Mouse (Mus musculus): Measurements from ENCODE around the gene Ssh1. TPM values are rescaled to one million over a fixed set of nuclear protein-coding genes. Genes with fewer than 3 reads are reported as not detected.

The Ssh1 gene
- polyA plus RNA-seq, 1 experiment from 2014 or later, result 15.1 TPM

DNA sequence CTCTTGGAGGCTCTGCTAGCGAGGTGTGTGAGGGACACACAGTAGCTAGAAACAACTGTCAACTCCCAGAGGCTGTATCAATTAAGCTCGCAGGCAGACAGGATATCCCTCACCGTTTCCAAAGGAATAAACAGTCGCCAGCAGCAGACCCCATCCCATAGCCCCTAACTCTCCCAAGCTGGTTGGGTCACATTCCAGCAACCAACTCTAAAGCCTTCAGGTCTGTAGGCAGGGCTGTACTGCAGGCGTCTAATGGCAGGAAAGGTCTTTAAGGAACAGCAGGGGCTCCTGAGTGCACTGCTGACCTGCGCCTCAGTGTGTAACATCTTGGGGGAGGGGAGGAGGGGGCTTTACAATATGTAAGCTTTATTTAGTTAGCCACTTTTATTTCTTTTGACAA lies 34.7 kb downstream of the Ssh1 start:
- Histone ChIP-seq H3K9ac (no peak overlapping the region), H3K4me3 (no peak overlapping the region), H3K4me1 (peaks cover 2% of the 10 kb centered on the region; the same call in 1 of the 2 replicates), H3K4me2 (no peak overlapping the region), H3K36me3 (replicated peaks) (peaks cover 7% of the 10 kb centered on the region), H3K27me3 (replicated peaks) (no peaks in the 10 kb centered on the region), H3K9me3 (no peaks in the 10 kb centered on the region), H3K27ac (no peak overlapping the region)
- no peak for ATAC-seq (replicated peaks)
- 16% methylated on average over 6 of the region's 6 CpGs for WGBS

- H3K4me1 ChIP-seq, result peaks cover 2% of the 10 kb centered on the region; the same call in 1 of the 2 replicates
- H3K9me3 ChIP-seq, result no peaks in the 10 kb centered on the region
- no peak overlapping the region for H3K27ac ChIP-seq
- no peaks in the 10 kb centered on the region for H3K27me3 ChIP-seq (replicated peaks)
- no peak overlapping the region for H3K4me3 ChIP-seq
- WGBS, result 4% methylated on average over 4 of the region's 4 CpGs
- no peak for ATAC-seq (replicated peaks)
- H3K9ac ChIP-seq, result no peak overlapping the region
- H3K36me3 ChIP-seq (replicated peaks), result peaks cover 18% of the 10 kb centered on the region; the same call in 1 of the 2 replicates
- H3K4me2 ChIP-seq, result no peak overlapping the region
Observed at GRCm38 (mm10) chr5:113956510-113956909, 37.2 kb downstream of the Ssh1 start.

- Histone ChIP-seq H3K4me2 (no peak overlapping the region), H3K4me1 (peaks cover 2% of the 10 kb centered on the region; the same call in 1 of the 2 replicates), H3K4me3 (no peak overlapping the region), H3K9ac (no peak overlapping the region), H3K36me3 (replicated peaks) (peaks cover 21% of the 10 kb centered on the region; the same call in 1 of the 2 replicates), H3K9me3 (no peaks in the 10 kb centered on the region), H3K27ac (no peak overlapping the region), H3K27me3 (replicated peaks) (no peaks in the 10 kb centered on the region)
- WGBS, result 89% methylated on average over 8 of the region's 8 CpGs
- no peak for ATAC-seq (replicated peaks)
Observed at GRCm38 (mm10) chr5:113955691-113956090, 38.0 kb downstream of the Ssh1 start.

GRCm38 (mm10) chr5:113955281-113955680 lies 38.4 kb downstream of the Ssh1 start:
- ATAC-seq (replicated peaks), result no peak
- 88% methylated on average over 5 of the region's 5 CpGs for WGBS

GRCm38 (mm10) chr5:113954421-113954820 lies 39.3 kb downstream of the Ssh1 start:
- no peak overlapping the region for H3K9ac ChIP-seq
- no peak overlapping the region for H3K4me2 ChIP-seq
- peaks cover 2% of the 10 kb centered on the region; the same call in 1 of the 2 replicates for H3K4me1 ChIP-seq
- peak overlapping the region; percentile 58 for H3K27ac ChIP-seq
- peak; percentile 71; the same call in 1 of the 2 replicates for ATAC-seq (replicated peaks)
- 11% methylated on average over 7 of the region's 7 CpGs for WGBS
- H3K9me3 ChIP-seq, result no peaks in the 10 kb centered on the region
- H3K4me3 ChIP-seq, result no peak overlapping the region
- H3K36me3 ChIP-seq (replicated peaks), result peaks cover 33% of the 10 kb centered on the region
- no peaks in the 10 kb centered on the region for H3K27me3 ChIP-seq (replicated peaks)

More at GRCm38 (mm10) chr5:113955281-113955680, 38.4 kb downstream of the Ssh1 start:
- H3K4me2 ChIP-seq, result no peak overlapping the region
- no peaks in the 10 kb centered on the region for H3K27me3 ChIP-seq (replicated peaks)
- H3K4me1 ChIP-seq, result peaks cover 2% of the 10 kb centered on the region; the same call in 1 of the 2 replicates
- peaks cover 25% of the 10 kb centered on the region for H3K36me3 ChIP-seq (replicated peaks)
- no peak overlapping the region for H3K9ac ChIP-seq
- H3K27ac ChIP-seq, result no peak overlapping the region
- no peaks in the 10 kb centered on the region for H3K9me3 ChIP-seq
- no peak overlapping the region for H3K4me3 ChIP-seq

- no peak for ATAC-seq (replicated peaks)
- Histone ChIP-seq H3K9me3 (no peaks in the 10 kb centered on the region), H3K27me3 (replicated peaks) (no peaks in the 10 kb centered on the region), H3K36me3 (replicated peaks) (peaks cover 39% of the 10 kb centered on the region), H3K4me1 (peaks cover 2% of the 10 kb centered on the region; the same call in 1 of the 2 replicates), H3K4me3 (no peak overlapping the region), H3K9ac (no peak overlapping the region), H3K4me2 (no peak overlapping the region), H3K27ac (no peak overlapping the region)
- 92% methylated on average over 10 of the region's 10 CpGs for WGBS
Observed at GRCm38 (mm10) chr5:113952519-113952918, 41.2 kb downstream of the Ssh1 start.

DNA sequence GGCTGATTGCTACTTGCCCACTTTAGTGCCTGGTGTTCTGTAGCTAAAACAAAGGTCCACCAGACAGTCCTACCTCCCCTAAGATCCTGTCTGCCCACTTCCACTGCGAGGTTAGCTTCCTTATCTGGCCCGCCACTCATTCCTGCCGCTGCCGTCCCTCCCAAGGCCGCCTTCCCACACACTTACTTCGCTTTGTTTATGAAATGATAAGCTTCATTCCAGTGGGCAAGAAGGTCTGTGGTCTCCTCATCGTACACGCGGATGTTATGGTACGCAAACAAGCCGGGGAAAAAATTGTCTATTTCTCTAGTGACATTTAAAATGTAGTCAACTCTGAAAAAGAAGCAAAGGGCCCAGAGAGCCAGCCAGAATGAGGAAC lies 42.0 kb downstream of the Ssh1 start:
- peaks cover 45% of the 10 kb centered on the region for H3K36me3 ChIP-seq (replicated peaks)
- H3K4me1 ChIP-seq, result peaks cover 2% of the 10 kb centered on the region; the same call in 1 of the 2 replicates
- whole genome bisulfite sequencing, result 92% methylated on average over 11 of the region's 11 CpGs

DNA sequence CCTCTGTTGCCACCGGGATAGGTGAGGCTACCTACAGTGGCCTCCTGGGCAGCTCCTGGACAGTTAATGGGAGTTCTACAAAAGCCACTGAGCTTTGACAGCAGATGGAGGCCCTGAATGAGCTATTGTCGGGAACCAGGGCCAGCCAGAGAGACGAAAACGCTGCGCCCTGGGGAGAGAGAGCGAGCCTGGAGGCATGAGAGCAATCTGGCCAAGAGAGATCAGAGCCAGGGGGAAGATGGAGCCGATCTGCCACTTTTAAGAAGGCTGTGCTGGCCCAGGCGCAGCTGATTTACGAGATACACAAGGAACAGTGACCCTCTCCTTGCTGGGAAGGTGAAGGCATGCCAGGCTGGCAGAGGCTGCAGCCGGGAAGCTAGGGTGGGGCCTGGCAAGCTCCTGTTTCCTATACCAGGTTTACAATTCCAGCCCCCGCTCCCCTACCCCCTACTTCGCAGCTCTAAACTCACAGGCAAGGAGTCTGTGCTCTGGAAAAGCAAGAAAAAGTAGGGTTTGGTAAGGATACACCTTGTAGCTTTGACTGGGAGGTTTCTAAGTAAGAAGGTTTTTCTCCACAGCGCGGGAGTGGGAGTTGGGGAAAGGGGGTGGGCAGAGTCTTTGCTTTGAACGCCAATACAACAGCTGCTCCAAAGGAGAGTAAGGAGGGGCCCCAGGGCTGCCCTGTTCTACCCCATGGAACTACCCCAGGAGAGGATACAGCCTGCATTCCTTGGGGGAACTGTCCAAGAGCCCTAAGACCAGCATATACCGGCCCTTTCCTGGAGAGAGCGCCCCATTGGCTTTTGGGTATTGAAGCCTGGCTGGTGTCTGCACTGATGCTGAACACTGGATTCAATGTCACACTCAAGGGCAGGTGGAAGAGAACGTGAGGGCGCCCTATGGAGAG lies 42.7 kb downstream of the Ssh1 start:
- WGBS, result 84% methylated on average over 19 of the region's 19 CpGs
- ATAC-seq (replicated peaks), result no peak
- H3K9me3 ChIP-seq, result no peaks in the 10 kb centered on the region
- H3K9ac ChIP-seq, result no peak overlapping the region
- no peak overlapping the region for H3K4me3 ChIP-seq
- no peak overlapping the region for H3K27ac ChIP-seq
- no peaks in the 10 kb centered on the region for H3K27me3 ChIP-seq (replicated peaks)
- no peak overlapping the region for H3K4me2 ChIP-seq
- H3K36me3 ChIP-seq (replicated peaks), result peaks cover 51% of the 10 kb centered on the region
- peaks cover 2% of the 10 kb centered on the region; the same call in 1 of the 2 replicates for H3K4me1 ChIP-seq

More for the DNA sequence above, 42.0 kb downstream of the Ssh1 start:
- H3K4me2 ChIP-seq, result no peak overlapping the region
- no peak overlapping the region for H3K4me3 ChIP-seq
- H3K27ac ChIP-seq, result no peak overlapping the region
- no peak for ATAC-seq (replicated peaks)
- H3K9me3 ChIP-seq, result no peaks in the 10 kb centered on the region
- H3K27me3 ChIP-seq (replicated peaks), result no peaks in the 10 kb centered on the region
- H3K9ac ChIP-seq, result no peak overlapping the region

DNA sequence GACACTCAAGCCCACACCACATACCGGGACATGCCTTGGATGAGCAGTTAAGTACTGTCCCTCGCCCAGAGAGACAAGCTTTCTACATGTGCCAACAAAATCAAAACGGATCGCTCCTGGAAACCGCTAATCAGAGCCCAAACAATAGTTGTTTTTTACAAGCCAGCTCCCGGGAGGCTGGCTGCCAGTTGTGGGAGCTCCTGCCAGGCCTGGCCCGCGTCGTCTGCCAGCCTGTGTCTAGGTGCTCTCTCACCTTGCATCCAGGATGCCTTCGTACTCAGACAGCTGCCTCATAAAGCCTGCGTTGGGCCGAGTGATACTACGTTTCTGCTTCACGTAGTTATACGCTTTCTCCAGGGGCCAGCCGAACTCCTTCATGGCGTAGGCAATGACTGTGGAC lies 43.6 kb downstream of the Ssh1 start:
- no peak overlapping the region for H3K27ac ChIP-seq

GRCm38 (mm10) chr5:113947280-113947679 lies 46.4 kb downstream of the Ssh1 start:
- no peak overlapping the region for H3K27ac ChIP-seq
- WGBS, result 77% methylated on average over 2 of the region's 2 CpGs
- H3K9ac ChIP-seq, result no peak overlapping the region
- H3K9me3 ChIP-seq, result no peaks in the 10 kb centered on the region
- H3K36me3 ChIP-seq (replicated peaks), result peaks cover 52% of the 10 kb centered on the region
- H3K4me2 ChIP-seq, result no peak overlapping the region
- H3K27me3 ChIP-seq (replicated peaks), result no peaks in the 10 kb centered on the region
- H3K4me1 ChIP-seq, result no peaks in the 10 kb centered on the region
- no peak overlapping the region for H3K4me3 ChIP-seq
- ATAC-seq (replicated peaks), result no peak

More for the DNA sequence above, 43.6 kb downstream of the Ssh1 start:
- Histone ChIP-seq H3K4me1 (peaks cover 2% of the 10 kb centered on the region; the same call in 1 of the 2 replicates), H3K36me3 (replicated peaks) (peaks cover 56% of the 10 kb centered on the region), H3K9ac (no peak overlapping the region), H3K27me3 (replicated peaks) (no peaks in the 10 kb centered on the region), H3K4me3 (no peak overlapping the region), H3K4me2 (no peak overlapping the region), H3K9me3 (no peaks in the 10 kb centered on the region)
- no peak for ATAC-seq (replicated peaks)
- 80% methylated on average over 17 of the region's 17 CpGs for WGBS

GRCm38 (mm10) chr5:113945126-113945525 lies 48.6 kb downstream of the Ssh1 start:
- no peaks in the 10 kb centered on the region for H3K27me3 ChIP-seq (replicated peaks)
- ATAC-seq (replicated peaks), result no peak
- no peak overlapping the region for H3K4me2 ChIP-seq
- WGBS, result 95% methylated on average over 6 of the region's 6 CpGs
- H3K27ac ChIP-seq, result no peak overlapping the region
- H3K36me3 ChIP-seq (replicated peaks), result peaks cover 47% of the 10 kb centered on the region
- H3K4me3 ChIP-seq, result no peak overlapping the region
- no peaks in the 10 kb centered on the region for H3K4me1 ChIP-seq
- no peaks in the 10 kb centered on the region for H3K9me3 ChIP-seq
- H3K9ac ChIP-seq, result no peak overlapping the region

- H3K9ac ChIP-seq, result no peak overlapping the region
- H3K27ac ChIP-seq, result no peak overlapping the region
- H3K27me3 ChIP-seq (replicated peaks), result no peaks in the 10 kb centered on the region
- H3K4me1 ChIP-seq, result no peaks in the 10 kb centered on the region
- H3K4me3 ChIP-seq, result no peak overlapping the region
- peaks cover 37% of the 10 kb centered on the region; the same call in 1 of the 2 replicates for H3K36me3 ChIP-seq (replicated peaks)
- no peaks in the 10 kb centered on the region for H3K9me3 ChIP-seq
- no peak overlapping the region for H3K4me2 ChIP-seq
- no peak for ATAC-seq (replicated peaks)
- 70% methylated on average over 12 of the region's 12 CpGs for WGBS
Observed at GRCm38 (mm10) chr5:113943328-113943727, 50.4 kb downstream of the Ssh1 start.
